Comparison of ENCODE assay signal across 13 mouse cellular contexts in the genomic region with DNA sequence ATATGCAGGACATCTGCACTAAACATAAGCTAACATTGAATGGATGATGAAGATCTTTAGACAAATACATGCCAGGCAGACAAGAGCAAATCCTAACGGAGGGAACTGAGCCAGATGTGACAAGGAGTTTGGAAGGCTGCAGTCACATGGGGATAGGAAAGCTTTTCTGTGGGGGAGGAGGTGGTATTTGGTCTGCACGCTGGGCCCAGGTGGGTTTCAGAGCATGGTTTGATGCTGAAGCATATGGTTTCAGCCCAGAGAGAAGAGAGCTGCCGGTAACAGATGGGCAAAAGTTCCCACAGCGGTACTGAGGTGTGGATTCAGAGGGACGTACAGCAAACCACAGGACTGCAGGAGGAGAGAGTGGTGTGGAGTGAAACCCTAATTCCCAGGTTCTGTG.
"Had no signal": no experiment of that assay in that cellular context is flagged by ENCODE, and none has a peak within 500 bp of the region (broad histone marks: within the 10 kb centered on the region; RNA-seq: fewer than 3 reads in every experiment).

No protein-coding gene starts in this region.

- H3K9me3 ChIP-seq: megakaryocyte, embryonic 14.5 days; midbrain, embryonic 13.5 days; midbrain, embryonic 15.5 days; neural tube, embryonic 12.5 days; stomach, embryonic 15.5 days had no signal

- H3K27me3 ChIP-seq: midbrain, embryonic 13.5 days; midbrain, embryonic 15.5 days; neural tube, embryonic 12.5 days; stomach, embryonic 15.5 days had no signal

- H3K4me1 ChIP-seq: midbrain, embryonic 15.5 days; neural tube, embryonic 12.5 days had no signal

- H3K9ac ChIP-seq: liver, postnatal 0 days; midbrain, embryonic 13.5 days; midbrain, embryonic 15.5 days; neural tube, embryonic 12.5 days; stomach, embryonic 15.5 days had no signal

- ATAC-seq: liver, postnatal 0 days; midbrain, embryonic 13.5 days; midbrain, embryonic 15.5 days had no signal

- H3K36me3 ChIP-seq: midbrain, embryonic 13.5 days; midbrain, embryonic 15.5 days; neural tube, embryonic 12.5 days; stomach, embryonic 15.5 days had no signal

- H3K4me3 ChIP-seq: megakaryocyte, embryonic 14.5 days; midbrain, embryonic 13.5 days; midbrain, embryonic 15.5 days; neural tube, embryonic 12.5 days; stomach, embryonic 15.5 days had no signal

- H3K4me2 ChIP-seq: midbrain, embryonic 11.5 days; midbrain, embryonic 13.5 days; midbrain, embryonic 15.5 days; neural tube, embryonic 12.5 days; stomach, embryonic 15.5 days had no signal

- DNase-seq: liver, postnatal 0 days; lung, adult 2 months; lung, postnatal 10 days; right cerebral cortex, postnatal 14 days; thymus, adult 2 months; thymus, postnatal 25 days had no signal

- H3K27ac ChIP-seq: macrophage; midbrain, embryonic 13.5 days; midbrain, embryonic 15.5 days; neural tube, embryonic 12.5 days; stomach, embryonic 15.5 days had no signal
